Mouse (Mus musculus): ENCODE results near the gene Ebf1. TPM values are rescaled to one million over a fixed set of nuclear protein-coding genes. Genes with fewer than 3 reads are reported as not detected.

The Ebf1 gene
- polyA plus RNA-seq, 1 experiment from 2014 or later: 111 TPM

DNA sequence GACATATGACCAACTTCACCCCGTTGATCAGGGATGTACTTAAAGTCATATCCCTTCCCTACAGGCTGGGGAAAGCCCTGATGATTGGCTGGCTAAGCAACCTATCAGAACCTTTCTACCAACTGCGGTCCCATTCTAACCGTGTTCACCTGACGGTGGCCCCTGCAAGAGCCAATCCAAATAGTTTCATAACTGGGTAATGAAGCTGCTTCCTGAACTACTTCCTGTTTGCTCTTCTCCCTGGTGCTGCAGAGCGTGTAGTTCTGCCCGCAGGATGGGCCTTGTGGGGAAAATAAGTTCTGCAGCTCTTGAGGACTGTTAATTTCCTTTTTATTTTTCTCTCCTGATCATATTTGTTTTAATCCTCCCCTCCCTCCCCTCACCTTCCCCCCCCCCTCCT lies 311.3 kb downstream of the Ebf1 start:
- Histone ChIP-seq H3K27me3 (ENCODE audit: control insufficient read depth, insufficient read depth, low read length) (no peaks in the 10 kb centered on the region), H3K9me3 (ENCODE audit: control insufficient read depth, low read length) (no peaks in the 10 kb centered on the region)
- WGBS: 89% methylated on average over 6 of the region's 6 CpGs

DNA sequence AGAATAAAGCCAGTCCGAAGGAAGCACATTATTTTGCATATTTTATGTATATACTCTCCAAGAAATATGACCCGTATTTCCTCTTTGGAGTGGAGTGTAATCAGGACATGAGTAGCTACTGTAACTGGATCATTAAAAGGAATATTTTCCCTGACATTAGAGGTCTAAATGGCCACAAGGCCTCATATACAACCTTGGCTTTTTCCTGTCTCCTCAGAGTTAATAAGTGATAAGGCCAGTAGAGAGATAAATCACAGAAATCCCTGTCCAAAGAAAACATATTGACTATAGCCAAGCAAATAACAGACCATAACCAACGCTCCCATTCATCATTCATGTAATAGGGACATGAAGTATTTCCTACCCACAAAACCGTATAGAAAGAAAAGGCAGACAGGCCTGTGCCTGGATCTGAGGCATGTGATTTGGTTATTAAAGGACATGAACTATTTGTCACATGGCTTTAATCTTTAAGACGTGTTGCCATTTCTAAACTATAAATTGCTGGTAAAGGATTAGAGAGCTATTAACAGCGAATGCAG lies 315.9 kb downstream of the Ebf1 start:
- ATAC-seq (ENCODE audit: low FRiP score): no peak
- WGBS: 81% methylated on average over 6 of the region's 6 CpGs
- H3K4me2 ChIP-seq (replicated peaks; ENCODE audit: low read depth, low read length): no peak overlapping the region
- no peaks in the 10 kb centered on the region for H3K9me3 ChIP-seq (ENCODE audit: control insufficient read depth, low read length)
- H3K36me3 ChIP-seq (ENCODE audit: control insufficient read depth, insufficient read depth, low read length): no peaks in the 10 kb centered on the region
- H3K27ac ChIP-seq (ENCODE audit: low read depth, low read length): no peak overlapping the region
- H3K9ac ChIP-seq (ENCODE audit: low read depth, low read length): no peak overlapping the region
- H3K4me3 ChIP-seq (ENCODE audit: low read depth, low read length): no peak overlapping the region
- 0 out of 2 replicates have a peak, but pooled peaks cover 2% of the 10 kb centered on the region for H3K4me1 ChIP-seq (replicated peaks; ENCODE audit: control insufficient read depth, insufficient read depth, low read length)
- no peaks in the 10 kb centered on the region for H3K27me3 ChIP-seq (ENCODE audit: control insufficient read depth, insufficient read depth, low read length)
- no peak for DNase-seq (ENCODE audit: low spot score)

More for the DNA sequence above, 311.3 kb downstream of the Ebf1 start:
- Histone ChIP-seq H3K9ac (ENCODE audit: low read depth, low read length) (no peak overlapping the region), H3K4me2 (replicated peaks; ENCODE audit: low read depth, low read length) (no peak overlapping the region), H3K27ac (ENCODE audit: low read depth, low read length) (no peak overlapping the region), H3K4me3 (ENCODE audit: low read depth, low read length) (no peak overlapping the region), H3K36me3 (ENCODE audit: control insufficient read depth, insufficient read depth, low read length) (no peaks in the 10 kb centered on the region), H3K4me1 (replicated peaks; ENCODE audit: control insufficient read depth, insufficient read depth, low read length) (0 out of 2 replicates have a peak, but pooled peaks cover 2% of the 10 kb centered on the region)
- DNase-seq (ENCODE audit: low spot score) (no peak), ATAC-seq (ENCODE audit: low FRiP score) (no peak)

DNA sequence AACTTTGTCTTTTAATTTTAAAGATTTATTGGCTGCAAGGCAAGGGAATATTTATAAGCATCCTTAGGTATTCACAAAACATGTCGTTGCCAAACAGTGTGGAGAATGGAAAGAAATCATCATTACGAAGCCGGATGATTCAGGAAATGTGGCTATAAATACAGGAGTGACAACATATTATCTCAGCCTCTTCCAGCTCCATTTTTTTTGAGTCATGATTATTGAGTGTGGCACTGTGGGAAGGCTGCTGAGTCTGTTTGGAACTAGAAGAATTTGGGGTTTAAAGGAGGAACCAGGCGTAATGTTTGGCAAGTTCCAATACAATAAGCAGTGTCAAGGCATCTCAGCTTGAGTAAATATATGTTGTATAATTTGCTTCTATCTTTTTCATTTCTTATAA lies 326.7 kb downstream of the Ebf1 start:
- Histone ChIP-seq H3K9me3 (ENCODE audit: control insufficient read depth, low read length) (no peaks in the 10 kb centered on the region), H3K27ac (ENCODE audit: low read depth, low read length) (no peak overlapping the region), H3K4me1 (replicated peaks; ENCODE audit: control insufficient read depth, insufficient read depth, low read length) (no peaks in the 10 kb centered on the region), H3K27me3 (ENCODE audit: control insufficient read depth, insufficient read depth, low read length) (no peaks in the 10 kb centered on the region), H3K4me2 (replicated peaks; ENCODE audit: low read depth, low read length) (no peak overlapping the region), H3K9ac (ENCODE audit: low read depth, low read length) (no peak overlapping the region), H3K36me3 (ENCODE audit: control insufficient read depth, insufficient read depth, low read length) (no peaks in the 10 kb centered on the region), H3K4me3 (ENCODE audit: low read depth, low read length) (no peak overlapping the region)
- ATAC-seq (ENCODE audit: low FRiP score): no peak
- WGBS: 90% methylated on average over 4 of the region's 4 CpGs
- DNase-seq (ENCODE audit: low spot score): no peak

DNA sequence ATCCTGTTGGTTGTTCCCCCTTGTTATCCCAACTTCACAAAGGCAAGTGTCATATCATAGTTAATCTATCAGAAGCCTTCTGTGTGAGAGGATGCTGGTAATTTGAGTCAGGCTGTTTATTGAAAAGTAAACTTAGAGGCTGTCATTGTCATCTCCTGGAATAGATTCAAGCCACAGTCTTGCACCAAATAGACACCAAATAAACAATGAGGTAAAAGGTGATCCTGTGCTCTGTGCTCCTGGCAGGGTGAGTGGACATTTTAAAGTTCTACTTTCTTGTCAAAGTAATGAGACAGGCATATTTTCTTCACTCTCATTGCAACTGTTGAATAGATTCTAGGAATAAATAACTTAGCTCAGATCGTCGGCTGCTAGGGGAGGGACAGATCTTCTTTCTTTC lies 327.3 kb downstream of the Ebf1 start:
- Histone ChIP-seq H3K27ac (ENCODE audit: low read depth, low read length) (no peak overlapping the region), H3K4me2 (replicated peaks; ENCODE audit: low read depth, low read length) (no peak overlapping the region), H3K4me1 (replicated peaks; ENCODE audit: control insufficient read depth, insufficient read depth, low read length) (no peaks in the 10 kb centered on the region), H3K9me3 (ENCODE audit: control insufficient read depth, low read length) (no peaks in the 10 kb centered on the region), H3K27me3 (ENCODE audit: control insufficient read depth, insufficient read depth, low read length) (no peaks in the 10 kb centered on the region), H3K36me3 (ENCODE audit: control insufficient read depth, insufficient read depth, low read length) (no peaks in the 10 kb centered on the region), H3K9ac (ENCODE audit: low read depth, low read length) (no peak overlapping the region), H3K4me3 (ENCODE audit: low read depth, low read length) (no peak overlapping the region)
- no peak for ATAC-seq (ENCODE audit: low FRiP score)
- DNase-seq (ENCODE audit: low spot score): no peak
- WGBS: 93% methylated on average over 2 of the region's 2 CpGs

DNA sequence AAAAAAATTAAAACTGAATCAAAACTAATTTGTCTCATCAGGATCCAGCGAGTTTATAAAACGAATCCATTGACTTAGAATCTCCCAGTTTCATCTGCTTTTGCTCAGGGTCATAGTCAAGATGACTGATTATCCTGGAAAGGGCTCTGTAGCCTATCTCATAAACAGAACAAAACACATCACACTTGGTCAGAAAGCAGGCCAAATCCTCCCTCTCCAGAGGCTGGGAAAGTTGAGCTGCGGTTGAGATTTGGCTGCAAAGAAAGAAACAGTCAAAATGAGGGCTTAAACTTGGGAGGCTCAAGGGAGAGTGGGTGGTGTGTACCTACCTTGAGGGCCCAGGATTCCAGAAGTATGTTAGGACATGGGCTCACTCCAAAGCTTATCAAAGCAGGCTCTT lies 329.5 kb downstream of the Ebf1 start:
- 88% methylated on average over 3 of the region's 3 CpGs for WGBS
- no peak overlapping the region for H3K4me2 ChIP-seq (replicated peaks; ENCODE audit: low read depth, low read length)
- no peaks in the 10 kb centered on the region for H3K27me3 ChIP-seq (ENCODE audit: control insufficient read depth, insufficient read depth, low read length)
- H3K4me1 ChIP-seq (replicated peaks; ENCODE audit: control insufficient read depth, insufficient read depth, low read length): no peaks in the 10 kb centered on the region
- no peak for ATAC-seq (ENCODE audit: low FRiP score)
- H3K4me3 ChIP-seq (ENCODE audit: low read depth, low read length): no peak overlapping the region
- DNase-seq (ENCODE audit: low spot score): no peak
- H3K9me3 ChIP-seq (ENCODE audit: control insufficient read depth, low read length): no peaks in the 10 kb centered on the region
- no peak overlapping the region for H3K27ac ChIP-seq (ENCODE audit: low read depth, low read length)
- H3K36me3 ChIP-seq (ENCODE audit: control insufficient read depth, insufficient read depth, low read length): no peaks in the 10 kb centered on the region
- H3K9ac ChIP-seq (ENCODE audit: low read depth, low read length): no peak overlapping the region

DNA sequence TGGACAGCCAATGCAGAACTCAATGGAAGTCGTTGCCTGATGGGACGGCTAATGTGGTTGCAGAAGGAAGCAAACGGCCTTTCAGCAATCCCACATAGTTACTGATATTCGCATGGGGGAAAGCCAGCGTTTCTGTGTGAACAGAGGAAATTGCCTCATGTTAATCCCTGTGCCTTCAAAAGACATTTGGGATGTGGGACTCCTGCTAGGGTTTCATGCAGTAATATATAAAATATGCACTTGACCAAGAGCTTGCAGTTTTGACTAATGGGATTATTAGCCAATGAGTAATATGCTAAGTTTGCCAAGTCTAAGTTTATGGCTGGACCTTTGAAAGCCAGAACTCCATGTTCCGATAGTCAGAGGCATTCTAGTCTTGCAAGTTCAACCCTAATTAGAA lies 331.4 kb downstream of the Ebf1 start:
- no peak overlapping the region for H3K4me3 ChIP-seq (ENCODE audit: low read depth, low read length)
- no peaks in the 10 kb centered on the region for H3K4me1 ChIP-seq (replicated peaks; ENCODE audit: control insufficient read depth, insufficient read depth, low read length)
- H3K9ac ChIP-seq (ENCODE audit: low read depth, low read length): no peak overlapping the region
- WGBS: 93% methylated on average over 6 of the region's 6 CpGs
- DNase-seq (ENCODE audit: low spot score): no peak
- H3K27ac ChIP-seq (ENCODE audit: low read depth, low read length): no peak overlapping the region
- H3K9me3 ChIP-seq (ENCODE audit: control insufficient read depth, low read length): no peaks in the 10 kb centered on the region
- H3K4me2 ChIP-seq (replicated peaks; ENCODE audit: low read depth, low read length): no peak overlapping the region
- no peaks in the 10 kb centered on the region for H3K27me3 ChIP-seq (ENCODE audit: control insufficient read depth, insufficient read depth, low read length)
- no peak for ATAC-seq (ENCODE audit: low FRiP score)
- no peaks in the 10 kb centered on the region for H3K36me3 ChIP-seq (ENCODE audit: control insufficient read depth, insufficient read depth, low read length)

DNA sequence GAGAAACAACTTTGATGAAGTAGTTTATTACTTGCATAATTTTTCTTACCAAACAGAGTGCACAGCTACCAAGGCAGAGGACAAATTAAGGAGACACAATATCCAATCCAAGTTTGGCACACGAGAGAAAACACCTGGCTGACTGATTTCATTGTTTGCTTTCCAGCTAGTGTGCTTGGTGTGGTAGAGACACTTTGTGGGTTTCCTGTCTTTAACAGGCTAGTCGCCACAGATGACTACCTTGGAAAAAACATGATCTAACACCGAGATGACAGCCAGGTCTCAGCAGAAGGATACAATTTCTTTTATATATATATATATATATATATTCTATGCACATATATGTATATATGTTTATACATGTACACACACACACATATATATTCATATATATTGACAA lies 332.0 kb downstream of the Ebf1 start:
- H3K4me2 ChIP-seq (replicated peaks; ENCODE audit: low read depth, low read length): no peak overlapping the region
- no peaks in the 10 kb centered on the region for H3K9me3 ChIP-seq (ENCODE audit: control insufficient read depth, low read length)
- H3K27ac ChIP-seq (ENCODE audit: low read depth, low read length): no peak overlapping the region
- no peaks in the 10 kb centered on the region for H3K4me1 ChIP-seq (replicated peaks; ENCODE audit: control insufficient read depth, insufficient read depth, low read length)
- ATAC-seq (ENCODE audit: low FRiP score) (no peak), DNase-seq (ENCODE audit: low spot score) (no peak)
- H3K36me3 ChIP-seq (ENCODE audit: control insufficient read depth, insufficient read depth, low read length): no peaks in the 10 kb centered on the region
- 83% methylated on average over 3 of the region's 3 CpGs for WGBS
- H3K27me3 ChIP-seq (ENCODE audit: control insufficient read depth, insufficient read depth, low read length): no peaks in the 10 kb centered on the region
- no peak overlapping the region for H3K9ac ChIP-seq (ENCODE audit: low read depth, low read length)
- H3K4me3 ChIP-seq (ENCODE audit: low read depth, low read length): no peak overlapping the region

DNA sequence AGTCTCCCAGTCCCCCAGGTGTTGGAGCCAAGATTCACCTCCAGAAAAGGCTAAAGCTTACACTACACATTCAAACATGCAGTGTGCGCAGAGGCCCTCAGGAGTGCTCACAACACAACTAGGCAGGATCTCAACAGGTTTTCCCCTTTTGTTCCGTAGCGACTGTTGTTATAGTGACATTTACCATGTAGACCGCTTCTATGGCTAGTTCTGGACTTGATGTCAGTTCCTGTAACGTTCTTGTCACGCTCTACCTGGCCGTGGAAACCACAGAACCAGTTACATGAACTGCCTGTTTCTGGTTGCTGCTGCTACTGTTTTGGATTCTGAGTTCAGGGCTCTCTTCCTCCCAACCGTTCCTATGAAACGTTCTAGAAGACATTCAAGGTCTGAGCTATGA lies 333.2 kb downstream of the Ebf1 start:
- Histone ChIP-seq H3K27ac (ENCODE audit: low read depth, low read length) (no peak overlapping the region), H3K4me1 (replicated peaks; ENCODE audit: control insufficient read depth, insufficient read depth, low read length) (no peaks in the 10 kb centered on the region), H3K9me3 (ENCODE audit: control insufficient read depth, low read length) (no peaks in the 10 kb centered on the region), H3K27me3 (ENCODE audit: control insufficient read depth, insufficient read depth, low read length) (no peaks in the 10 kb centered on the region), H3K9ac (ENCODE audit: low read depth, low read length) (no peak overlapping the region), H3K4me3 (ENCODE audit: low read depth, low read length) (no peak overlapping the region), H3K36me3 (ENCODE audit: control insufficient read depth, insufficient read depth, low read length) (no peaks in the 10 kb centered on the region), H3K4me2 (replicated peaks; ENCODE audit: low read depth, low read length) (no peak overlapping the region)
- DNase-seq (ENCODE audit: low spot score): no peak
- no peak for ATAC-seq (ENCODE audit: low FRiP score)
- WGBS: 92% methylated on average over 9 of the region's 9 CpGs

DNA sequence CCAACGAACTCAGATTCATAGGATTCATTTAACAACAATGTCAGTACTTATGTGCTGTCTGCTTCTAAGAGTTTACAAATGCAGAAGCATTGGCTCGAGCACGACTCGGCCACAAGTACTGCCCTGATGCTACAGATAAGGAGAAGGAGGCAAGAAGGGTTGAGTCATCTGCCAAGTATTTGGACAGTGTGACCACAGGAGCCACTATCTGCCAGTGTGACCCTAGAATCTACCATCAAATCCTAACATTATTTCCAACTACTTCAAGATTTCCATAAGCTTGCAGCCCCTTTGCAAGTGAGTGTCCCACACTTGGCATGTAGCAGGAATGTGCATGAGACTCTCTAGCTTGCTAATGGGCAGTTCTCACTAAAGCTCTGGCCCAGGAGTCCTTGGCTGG lies 334.4 kb downstream of the Ebf1 start:
- no peak overlapping the region for H3K27ac ChIP-seq (ENCODE audit: low read depth, low read length)
- ATAC-seq (ENCODE audit: low FRiP score): no peak
- no peak for DNase-seq (ENCODE audit: low spot score)
- 90% methylated on average over 4 of the region's 4 CpGs for WGBS
- H3K36me3 ChIP-seq (ENCODE audit: control insufficient read depth, insufficient read depth, low read length): no peaks in the 10 kb centered on the region
- no peaks in the 10 kb centered on the region for H3K27me3 ChIP-seq (ENCODE audit: control insufficient read depth, insufficient read depth, low read length)
- H3K4me3 ChIP-seq (ENCODE audit: low read depth, low read length): no peak overlapping the region
- H3K4me1 ChIP-seq (replicated peaks; ENCODE audit: control insufficient read depth, insufficient read depth, low read length): no peaks in the 10 kb centered on the region
- no peaks in the 10 kb centered on the region for H3K9me3 ChIP-seq (ENCODE audit: control insufficient read depth, low read length)
- no peak overlapping the region for H3K4me2 ChIP-seq (replicated peaks; ENCODE audit: low read depth, low read length)
- no peak overlapping the region for H3K9ac ChIP-seq (ENCODE audit: low read depth, low read length)
